ENCODE assay signal across 27 mouse cellular contexts in genomic region chr1:89500925-89501324, GRCm38 (mm10). TPM values are rescaled to one million over a fixed set of nuclear protein-coding genes. Genes with fewer than 3 reads are reported as not detected.
A peak's percentile ranks its signal among the peaks of the same experiment; 100 is the strongest.
DNase-seq lines count a peak whose midpoint lies in the region; ATAC-seq lines count a peak whose summit lies in the region.
"Had no signal": no experiment of that assay in that cellular context is flagged by ENCODE, and none has a peak within 500 bp of the region (broad histone marks: within the 10 kb centered on the region; RNA-seq: fewer than 3 reads in every experiment).

No protein-coding gene starts in this region.

- 78% methylated on average over 2 of the region's 2 CpGs for WGBS in hindbrain, embryonic 13.5 days
- 88% methylated on average over 2 of the region's 2 CpGs for WGBS in hindbrain, embryonic 11.5 days
- WGBS in embryonic facial prominence, embryonic 15.5 days: 73% methylated on average over 2 of the region's 2 CpGs
- WGBS in midbrain, embryonic 13.5 days: 78% methylated on average over 2 of the region's 2 CpGs

- no peak overlapping the region for H3K4me3 ChIP-seq in hindbrain, embryonic 13.5 days
- H3K4me3 ChIP-seq in hindbrain, embryonic 11.5 days (ENCODE audit: low read depth, low read length): no peak overlapping the region
- no peak overlapping the region for H3K4me3 ChIP-seq in embryonic facial prominence, embryonic 15.5 days (replicated peaks)
- H3K4me3 ChIP-seq in midbrain, embryonic 13.5 days (replicated peaks): no peak overlapping the region
- H3K4me3 ChIP-seq: forebrain, embryonic 13.5 days; heart, adult 2 months; kidney, embryonic 15.5 days; limb, embryonic 13.5 days; liver, embryonic 12.5 days; midbrain, embryonic 12.5 days had no signal

- no peaks in the 10 kb centered on the region for H3K27me3 ChIP-seq in hindbrain, embryonic 13.5 days
- no peaks in the 10 kb centered on the region for H3K27me3 ChIP-seq in hindbrain, embryonic 11.5 days (ENCODE audit: control insufficient read depth, insufficient read depth, low read length)
- H3K27me3 ChIP-seq in embryonic facial prominence, embryonic 15.5 days: no peaks in the 10 kb centered on the region
- H3K27me3 ChIP-seq in midbrain, embryonic 13.5 days: no peaks in the 10 kb centered on the region
- H3K27me3 ChIP-seq: CH12.LX; kidney, embryonic 15.5 days; limb, embryonic 13.5 days; liver, embryonic 12.5 days; midbrain, embryonic 12.5 days; Patski had no signal

- no peak for ATAC-seq in hindbrain, embryonic 13.5 days (ENCODE audit: low FRiP score)
- no peak for ATAC-seq in hindbrain, embryonic 11.5 days (ENCODE audit: low FRiP score)
- ATAC-seq in embryonic facial prominence, embryonic 15.5 days (ENCODE audit: insufficient number of reproducible peaks, low FRiP score, low TSS enrichment, low read depth): peak; percentile 83
- ATAC-seq in midbrain, embryonic 13.5 days: no peak
- ATAC-seq: forebrain, embryonic 13.5 days; hindbrain, postnatal 0 days; liver, embryonic 12.5 days; Patski had no signal

- H3K9ac ChIP-seq in hindbrain, embryonic 13.5 days: no peak overlapping the region
- H3K9ac ChIP-seq in hindbrain, embryonic 11.5 days (ENCODE audit: low read depth, low read length): no peak overlapping the region
- H3K9ac ChIP-seq in embryonic facial prominence, embryonic 15.5 days: no peak overlapping the region
- H3K9ac ChIP-seq in midbrain, embryonic 13.5 days (replicated peaks): no peak overlapping the region
- H3K9ac ChIP-seq: forebrain, embryonic 13.5 days; kidney, embryonic 15.5 days; limb, embryonic 13.5 days; liver, embryonic 12.5 days; midbrain, embryonic 12.5 days had no signal

- DNase-seq in hindbrain, embryonic 11.5 days (ENCODE audit: low spot score): no peak
- peak; percentile 87 for DNase-seq in cerebellum, adult 11-12 months
- DNase-seq in cerebellum, adult 9-10 months: peak; percentile 87
- no peak for DNase-seq in testis, postnatal 14 days (ENCODE audit: low spot score)
- DNase-seq: adrenal gland, postnatal 36 days; B cell, adult 2 months; gastrocnemius, postnatal 36 days; heart, adult 2 months; kidney, adult 11 months; kidney, postnatal 36 days; layer of hippocampus, adult 9-11 months; lung, adult 2 months; right cerebral cortex, postnatal 25 days; spleen, adult 18-20 months; thymus, postnatal 14 days had no signal

- H3K36me3 ChIP-seq in hindbrain, embryonic 13.5 days: no peaks in the 10 kb centered on the region
- no peaks in the 10 kb centered on the region for H3K36me3 ChIP-seq in hindbrain, embryonic 11.5 days (ENCODE audit: control insufficient read depth, insufficient read depth, low read length)
- no peaks in the 10 kb centered on the region for H3K36me3 ChIP-seq in embryonic facial prominence, embryonic 15.5 days
- H3K36me3 ChIP-seq in midbrain, embryonic 13.5 days: no peaks in the 10 kb centered on the region
- H3K36me3 ChIP-seq: G1E; kidney, embryonic 15.5 days; limb, embryonic 13.5 days; liver, embryonic 12.5 days; midbrain, embryonic 12.5 days had no signal

- no peak overlapping the region for H3K4me2 ChIP-seq in hindbrain, embryonic 13.5 days
- no peak overlapping the region for H3K4me2 ChIP-seq in hindbrain, embryonic 11.5 days (replicated peaks; ENCODE audit: low read depth, low read length)
- no peak overlapping the region for H3K4me2 ChIP-seq in embryonic facial prominence, embryonic 15.5 days (replicated peaks)
- no peak overlapping the region for H3K4me2 ChIP-seq in midbrain, embryonic 13.5 days (replicated peaks)
- H3K4me2 ChIP-seq: forebrain, embryonic 13.5 days; kidney, embryonic 15.5 days; limb, embryonic 13.5 days; liver, embryonic 12.5 days; midbrain, embryonic 12.5 days had no signal

- peaks cover 55% of the 10 kb centered on the region for H3K4me1 ChIP-seq in hindbrain, embryonic 13.5 days (replicated peaks)
- H3K4me1 ChIP-seq in hindbrain, embryonic 11.5 days (replicated peaks; ENCODE audit: control insufficient read depth, insufficient read depth, low read length): 0 out of 2 replicates have a peak, but pooled peaks cover 7% of the 10 kb centered on the region
- H3K4me1 ChIP-seq in embryonic facial prominence, embryonic 15.5 days: peaks cover 34% of the 10 kb centered on the region
- H3K4me1 ChIP-seq in midbrain, embryonic 13.5 days (replicated peaks): peaks cover 50% of the 10 kb centered on the region

- 0 out of 2 replicates have a peak overlapping the region, but pooled peaks have one; percentile 1 for H3K27ac ChIP-seq in hindbrain, embryonic 13.5 days
- H3K27ac ChIP-seq in hindbrain, embryonic 11.5 days (ENCODE audit: low read depth, low read length): no peak overlapping the region
- no peak overlapping the region; the same call in 1 of the 2 replicates for H3K27ac ChIP-seq in embryonic facial prominence, embryonic 15.5 days (replicated peaks)
- H3K27ac ChIP-seq in midbrain, embryonic 13.5 days: no peak overlapping the region
- H3K27ac ChIP-seq: forebrain, embryonic 13.5 days; heart, adult 2 months; hindbrain, postnatal 0 days; kidney, embryonic 15.5 days; limb, embryonic 13.5 days; liver, embryonic 12.5 days; midbrain, embryonic 12.5 days had no signal

- H3K9me3 ChIP-seq in hindbrain, embryonic 13.5 days: no peaks in the 10 kb centered on the region
- H3K9me3 ChIP-seq in hindbrain, embryonic 11.5 days (ENCODE audit: control insufficient read depth, low read length): no peaks in the 10 kb centered on the region
- no peaks in the 10 kb centered on the region for H3K9me3 ChIP-seq in embryonic facial prominence, embryonic 15.5 days (replicated peaks)
- no peaks in the 10 kb centered on the region for H3K9me3 ChIP-seq in midbrain, embryonic 13.5 days
- H3K9me3 ChIP-seq: kidney, embryonic 15.5 days; liver, embryonic 12.5 days had no signal

RNA-seq across cellular contexts. Expression of gene Agap1, which starts 46.3 kb away (rescaled TPM):
- 48.4 and 51.3 TPM in 2 replicates for polyA plus RNA-seq in hindbrain, embryonic 13.5 days (2015; fragmentation: Nextera tagmentation; extraction: Ambion mirVana)
- polyA plus RNA-seq in hindbrain, embryonic 11.5 days (2014; fragmentation: Nextera tagmentation; extraction: Ambion mirVana): 34.7 and 41.4 TPM in 2 replicates
- 13.4 and 14.5 TPM in 2 replicates for polyA plus RNA-seq in embryonic facial prominence, embryonic 15.5 days (2015; fragmentation: Nextera tagmentation; extraction: Ambion mirVana)
- 41.4 and 50.2 TPM in 2 replicates for polyA plus RNA-seq in midbrain, embryonic 13.5 days (2015; fragmentation: Nextera tagmentation; extraction: Ambion mirVana)

Comparison
In these comparisons a context has a peak if more than half of its experiments do, and no peak if none do; other contexts are left out.
1. DNase-seq: peak in cerebellum, adult 11-12 months (single experiment) and cerebellum, adult 9-10 months (single experiment); none in hindbrain, embryonic 11.5 days (single experiment) and testis, postnatal 14 days (single experiment).